9 mouse cellular contexts compared by ENCODE assay signal in genomic region chr16:30172798-30173202, GRCm38 (mm10).
DNase-seq lines count a peak whose midpoint lies in the region; ATAC-seq and TF ChIP-seq lines count a peak whose summit lies in the region.
"Had no signal": no experiment of that assay in that cellular context is flagged by ENCODE, and none has a peak within 500 bp of the region (broad histone marks: within the 10 kb centered on the region; RNA-seq: fewer than 3 reads in every experiment).

No protein-coding gene starts in this region.

- H3K27ac ChIP-seq in forebrain, embryonic 12.5 days, result no peak overlapping the region
- no peak overlapping the region for H3K27ac ChIP-seq in forebrain, embryonic 10.5 days
- no peak overlapping the region for H3K27ac ChIP-seq in hindbrain, postnatal 0 days
- H3K27ac ChIP-seq in stomach, postnatal 0 days (replicated peaks), result peak overlapping the region; percentile 45; the same call in 1 of the 2 replicates
- H3K27ac ChIP-seq: liver, embryonic 15.5 days had no signal

- H3K4me2 ChIP-seq in forebrain, embryonic 12.5 days, result no peak overlapping the region
- H3K4me2 ChIP-seq in hindbrain, postnatal 0 days (ENCODE audit: low read depth, low read length), result no peak overlapping the region
- 0 out of 2 replicates have a peak overlapping the region, but pooled peaks have one; percentile 0 for H3K4me2 ChIP-seq in stomach, postnatal 0 days (replicated peaks; ENCODE audit: low read depth)
- H3K4me2 ChIP-seq: liver, embryonic 15.5 days had no signal

- H3K9ac ChIP-seq in forebrain, embryonic 12.5 days, result no peak overlapping the region
- H3K9ac ChIP-seq in hindbrain, postnatal 0 days (replicated peaks; ENCODE audit: low read length), result no peak overlapping the region
- no peak overlapping the region for H3K9ac ChIP-seq in stomach, postnatal 0 days (ENCODE audit: low read length)
- H3K9ac ChIP-seq: liver, embryonic 15.5 days had no signal

- TF ChIP-seq CTCF in hindbrain, postnatal 0 days (IDR thresholded peaks at IDR 0.05; ENCODE audit: low read depth), result no peak
- no peak for TF ChIP-seq CTCF in stomach, postnatal 0 days (IDR thresholded peaks at IDR 0.05; ENCODE audit: low read depth)

- 45% methylated on average over 9 of the region's 9 CpGs for WGBS in forebrain, embryonic 12.5 days
- WGBS in forebrain, embryonic 10.5 days, result 60% methylated on average over 9 of the region's 9 CpGs
- 26% methylated on average over 9 of the region's 9 CpGs for WGBS in hindbrain, postnatal 0 days
- 22% methylated on average over 9 of the region's 9 CpGs for WGBS in stomach, postnatal 0 days

- DNase-seq in forebrain, embryonic 10.5 days (ENCODE audit: extremely low spot score, low spot score), result no peak
- peak; percentile 59 for DNase-seq in NIH3T3 (ENCODE audit: low read depth)
- DNase-seq in gastrocnemius, adult 8-10 months (ENCODE audit: low spot score in 2 of 2), result peak; percentile 76 to 88
- DNase-seq in hindbrain, postnatal 0 days (ENCODE audit: low spot score), result peak; percentile 74
- DNase-seq in stomach, postnatal 0 days (ENCODE audit: low spot score), result peak; percentile 23
- DNase-seq in T-cell, adult 2 months (ENCODE audit: low spot score), result no peak

- H3K9me3 ChIP-seq in forebrain, embryonic 12.5 days, result no peaks in the 10 kb centered on the region
- no peaks in the 10 kb centered on the region for H3K9me3 ChIP-seq in forebrain, embryonic 10.5 days
- H3K9me3 ChIP-seq in hindbrain, postnatal 0 days (ENCODE audit: low read length), result no peaks in the 10 kb centered on the region
- H3K9me3 ChIP-seq in stomach, postnatal 0 days (ENCODE audit: control insufficient read depth, low read length), result no peaks in the 10 kb centered on the region
- H3K9me3 ChIP-seq: liver, embryonic 15.5 days had no signal

- TF ChIP-seq EP300 in stomach, postnatal 0 days (optimal IDR thresholded peaks at IDR 0.05), result no peak

- peaks cover 45% of the 10 kb centered on the region for H3K27me3 ChIP-seq in forebrain, embryonic 12.5 days
- peaks cover 63% of the 10 kb centered on the region for H3K27me3 ChIP-seq in forebrain, embryonic 10.5 days (ENCODE audit: poor library complexity, severe bottlenecking)
- H3K27me3 ChIP-seq in hindbrain, postnatal 0 days (ENCODE audit: insufficient read depth, low read length), result no peaks in the 10 kb centered on the region
- no peaks in the 10 kb centered on the region for H3K27me3 ChIP-seq in stomach, postnatal 0 days (ENCODE audit: control insufficient read depth, insufficient read depth, low read length)
- H3K27me3 ChIP-seq: liver, embryonic 15.5 days had no signal

- no peaks in the 10 kb centered on the region for H3K36me3 ChIP-seq in forebrain, embryonic 12.5 days (replicated peaks)
- H3K36me3 ChIP-seq in forebrain, embryonic 10.5 days (replicated peaks), result no peaks in the 10 kb centered on the region
- no peaks in the 10 kb centered on the region for H3K36me3 ChIP-seq in hindbrain, postnatal 0 days (ENCODE audit: insufficient read depth, low read length)
- H3K36me3 ChIP-seq in stomach, postnatal 0 days (ENCODE audit: control insufficient read depth, insufficient read depth, low read length), result no peaks in the 10 kb centered on the region
- H3K36me3 ChIP-seq: liver, embryonic 15.5 days had no signal

- ATAC-seq in forebrain, embryonic 12.5 days (ENCODE audit: low FRiP score), result peak; percentile 23; the same call in 1 of the 2 replicates
- peak; percentile 63 for ATAC-seq in hindbrain, postnatal 0 days
- ATAC-seq in megakaryocyte-erythroid progenitor cell, adult 5-6 weeks (replicated peaks; ENCODE audit: low FRiP score, low TSS enrichment, poor library complexity, severe bottlenecking), result peak; percentile 27
- ATAC-seq in stomach, postnatal 0 days (ENCODE audit: low FRiP score, low TSS enrichment), result peak; percentile 14; the same call in 1 of the 2 replicates

- H3K4me1 ChIP-seq in forebrain, embryonic 12.5 days, result peaks cover 15% of the 10 kb centered on the region; the same call in 1 of the 2 replicates
- H3K4me1 ChIP-seq in forebrain, embryonic 10.5 days, result peaks cover 39% of the 10 kb centered on the region
- H3K4me1 ChIP-seq in hindbrain, postnatal 0 days (ENCODE audit: insufficient read depth, low read length), result peaks cover 10% of the 10 kb centered on the region
- H3K4me1 ChIP-seq in stomach, postnatal 0 days (replicated peaks; ENCODE audit: control insufficient read depth, insufficient read depth), result 0 out of 2 replicates have a peak, but pooled peaks cover 2% of the 10 kb centered on the region

- H3K4me3 ChIP-seq in forebrain, embryonic 12.5 days (replicated peaks), result no peak overlapping the region
- no peak overlapping the region for H3K4me3 ChIP-seq in forebrain, embryonic 10.5 days
- H3K4me3 ChIP-seq in hindbrain, postnatal 0 days (ENCODE audit: low read length), result no peak overlapping the region
- no peak overlapping the region for H3K4me3 ChIP-seq in stomach, postnatal 0 days (ENCODE audit: low read depth, low read length)
- H3K4me3 ChIP-seq: liver, embryonic 15.5 days had no signal

Comparison
In these comparisons a context has a peak if more than half of its experiments do, and no peak if none do; other contexts are left out.
1. DNase-seq: peak in NIH3T3 (single experiment), gastrocnemius, adult 8-10 months (2 of 2), hindbrain, postnatal 0 days (single experiment) and stomach, postnatal 0 days (single experiment); none in forebrain, embryonic 10.5 days (single experiment) and T-cell, adult 2 months (single experiment).
2. Peak in every context shown above with its lines, with median percentiles within 50 percentile points of each other: ATAC-seq.